Mouse (Mus musculus): ENCODE data around the gene Asic2.

- TF ChIP-seq CTCF (IDR thresholded peaks at IDR 0.05; ENCODE audit: borderline replicate concordance, extremely low read depth, insufficient read depth, insufficient read length) (no peak), POLR2A (IDR thresholded peaks at IDR 0.05; ENCODE audit: borderline replicate concordance, extremely low read depth, insufficient read depth, insufficient read length, poor library complexity, severe bottlenecking) (no peak)
These were observed 1122.1 kb downstream of the Asic2 start for GRCm38 (mm10) chr11:80846115-80846514.

All from brain, embryonic 14.5 days (tissue).